Mouse (Mus musculus) embryonic facial prominence, embryonic 14.5 days (tissue): ENCODE measurements around the gene Gnl1. TPM values are rescaled to one million over a fixed set of nuclear protein-coding genes. Genes with fewer than 3 reads are reported as not detected.
"Not testable (repeated sequence)": the region's sequence is repeated elsewhere in the genome, so short reads cannot be mapped to it uniquely, and the experiment has no call there.

Experiments
- ATAC-seq: fragments of 200-750 bp; cut with Nextera tagmentation; 2 replicates; pipeline ENCODE4 v1.8.0; 2017; ENCODE audit warnings: low read depth, moderate number of reproducible peaks, moderate TSS enrichment
- DNase-seq: peaks from one replicate; pipeline ENCODE4 v3.0.0-alpha.2; 2015; ENCODE audit warnings: low spot score
- H3K27ac ChIP-seq: fragments of 300-500 bp; sonication (generic); replicated peaks from 2 replicates; pipeline ENCODE4 v1.5.1; 2014; ENCODE audit warnings: low read depth, mild to moderate bottlenecking, low read length, moderate library complexity
- H3K27me3 ChIP-seq: fragments of 300-500 bp; sonication (generic); replicated peaks from 2 replicates; pipeline ENCODE4 v1.6.1; 2014; ENCODE audit warnings: low read length; ENCODE audit not compliant: control insufficient read depth, insufficient read depth
- H3K36me3 ChIP-seq: fragments of 300-500 bp; sonication (generic); 2 replicates; pipeline ENCODE4 v1.6.1; 2014; ENCODE audit warnings: low read length, mixed read lengths; ENCODE audit not compliant: control insufficient read depth, insufficient read depth
- H3K4me1 ChIP-seq: fragments of 300-500 bp; sonication (generic); 2 replicates; pipeline ENCODE4 v1.6.1; 2014; ENCODE audit warnings: antibody characterized with exemption, low read length; ENCODE audit not compliant: control insufficient read depth, insufficient read depth
- H3K4me2 ChIP-seq: fragments of 300-500 bp; sonication (generic); 2 replicates; pipeline ENCODE4 v1.6.1; 2014; ENCODE audit warnings: low read depth, mild to moderate bottlenecking, low read length, moderate library complexity, mixed read lengths
- H3K4me3 ChIP-seq: fragments of 300-500 bp; sonication (generic); 2 replicates; pipeline ENCODE4 v1.5.1; 2014; ENCODE audit warnings: low read depth, mild to moderate bottlenecking, low read length
- H3K9ac ChIP-seq: fragments of 300-500 bp; sonication (generic); 2 replicates; pipeline ENCODE4 v1.6.1; 2014; ENCODE audit warnings: low read depth, mild to moderate bottlenecking, low read length, moderate library complexity, mixed read lengths
- H3K9me3 ChIP-seq: fragments of 300-500 bp; sonication (generic); 2 replicates; pipeline ENCODE4 v1.6.1; 2016; ENCODE audit warnings: low read length; ENCODE audit not compliant: control insufficient read depth
- WGBS: fragments of 180-500 bp; shearing (Covaris S2); extraction: QIAGEN DNeasy Blood & Tissue Kit; methylation state at CpG from one replicate; pipeline ENCODE4 v1.1.7; 2014; 5-methylcytosine and 5-hydroxymethylcytosine counted together
- polyA plus RNA-seq: library from polyadenylated mRNA; unstranded; fragments of >200 nt; fragmentation: Nextera tagmentation; extraction: Ambion mirVana; gene quantifications from 2 replicates; pipeline ENCODE4 v1.2.1, GENCODE M21; 2014

Gene Gnl1
- polyA plus RNA-seq, 1 experiment from 2014 or later, result 39.9 TPM

- Histone ChIP-seq H3K27me3 (no peaks in the 10 kb centered on the region), H3K27ac (no peak overlapping the region), H3K36me3 (no peaks in the 10 kb centered on the region), H3K4me3 (no peak overlapping the region), H3K9ac (no peak overlapping the region), H3K4me1 (peaks cover 4% of the 10 kb centered on the region; the same call in 1 of the 2 replicates), H3K4me2 (no peak overlapping the region), H3K9me3 (no peaks in the 10 kb centered on the region)
- WGBS, result 94% methylated on average over 6 of the region's 6 CpGs
- DNase-seq (no peak), ATAC-seq (no peak)
These were observed 19.1 kb downstream of the Gnl1 start for GRCm38 (mm10) chr17:35998545-35999305.

GRCm38 (mm10) chr17:35999356-35999755, 19.7 kb downstream of the Gnl1 start:
- Histone ChIP-seq H3K36me3 (no peaks in the 10 kb centered on the region), H3K4me3 (no peak overlapping the region), H3K9ac (no peak overlapping the region), H3K9me3 (no peaks in the 10 kb centered on the region), H3K4me2 (no peak overlapping the region), H3K4me1 (peaks cover 4% of the 10 kb centered on the region; the same call in 1 of the 2 replicates), H3K27me3 (no peaks in the 10 kb centered on the region), H3K27ac (no peak overlapping the region)
- DNase-seq (no peak), ATAC-seq (no peak)
- WGBS, result 88% methylated on average over 7 of the region's 7 CpGs

- no peak for ATAC-seq
- H3K27ac ChIP-seq, result no peak overlapping the region
- no peaks in the 10 kb centered on the region for H3K36me3 ChIP-seq
- no peak overlapping the region for H3K4me3 ChIP-seq
- no peaks in the 10 kb centered on the region for H3K9me3 ChIP-seq
- H3K9ac ChIP-seq, result no peak overlapping the region
- H3K4me1 ChIP-seq, result peaks cover 3% of the 10 kb centered on the region; the same call in 1 of the 2 replicates
- no peak for DNase-seq
- no peak overlapping the region for H3K4me2 ChIP-seq
- 85% methylated on average over 4 of the region's 4 CpGs for WGBS
- H3K27me3 ChIP-seq, result no peaks in the 10 kb centered on the region
These were observed 20.7 kb downstream of the Gnl1 start for GRCm38 (mm10) chr17:36000349-36000748.

GRCm38 (mm10) chr17:36001121-36001897, 21.7 kb downstream of the Gnl1 start:
- Histone ChIP-seq H3K9ac (no peak overlapping the region), H3K4me2 (no peak overlapping the region), H3K27ac (no peak overlapping the region), H3K27me3 (no peaks in the 10 kb centered on the region), H3K4me3 (no peak overlapping the region), H3K9me3 (no peaks in the 10 kb centered on the region), H3K36me3 (no peaks in the 10 kb centered on the region), H3K4me1 (no peaks in the 10 kb centered on the region)
- 96% methylated on average over 12 of the region's 12 CpGs for WGBS
- ATAC-seq, result no peak
- DNase-seq, result no peak

- no peak for ATAC-seq
- no peaks in the 10 kb centered on the region for H3K4me1 ChIP-seq
- DNase-seq, result no peak
- no peak overlapping the region for H3K9ac ChIP-seq
- no peaks in the 10 kb centered on the region for H3K27me3 ChIP-seq
- H3K36me3 ChIP-seq, result no peaks in the 10 kb centered on the region
- no peak overlapping the region for H3K27ac ChIP-seq
- H3K4me2 ChIP-seq, result no peak overlapping the region
- H3K4me3 ChIP-seq, result no peak overlapping the region
- H3K9me3 ChIP-seq, result 0 out of 2 replicates have a peak, but pooled peaks cover 5% of the 10 kb centered on the region
- 95% methylated on average over 6 of the region's 6 CpGs for WGBS
These were observed 22.3 kb downstream of the Gnl1 start for GRCm38 (mm10) chr17:36001966-36002365.

- Histone ChIP-seq H3K36me3 (no peaks in the 10 kb centered on the region), H3K27ac (no peak overlapping the region), H3K4me3 (no peak overlapping the region), H3K9ac (no peak overlapping the region), H3K27me3 (no peaks in the 10 kb centered on the region), H3K4me1 (no peaks in the 10 kb centered on the region), H3K9me3 (0 out of 2 replicates have a peak, but pooled peaks cover 5% of the 10 kb centered on the region), H3K4me2 (no peak overlapping the region)
- 93% methylated on average over 7 of the region's 7 CpGs for WGBS
- ATAC-seq, result no peak
- no peak for DNase-seq
These were observed 23.7 kb downstream of the Gnl1 start for GRCm38 (mm10) chr17:36003331-36003730.

GRCm38 (mm10) chr17:36004409-36004808, 24.8 kb downstream of the Gnl1 start:
- H3K4me3 ChIP-seq, DNase-seq, H3K27me3 ChIP-seq, H3K36me3 ChIP-seq, ATAC-seq, H3K9me3 ChIP-seq, H3K4me2 ChIP-seq, H3K4me1 ChIP-seq, H3K27ac ChIP-seq, H3K9ac ChIP-seq: not testable (repeated sequence)
- WGBS, result 93% methylated on average over 7 of the region's 7 CpGs

- Histone ChIP-seq H3K27ac (no peak overlapping the region), H3K27me3 (no peaks in the 10 kb centered on the region), H3K9me3 (no peaks in the 10 kb centered on the region), H3K4me3 (no peak overlapping the region), H3K9ac (no peak overlapping the region), H3K4me1 (no peaks in the 10 kb centered on the region), H3K36me3 (0 out of 2 replicates have a peak, but pooled peaks cover 5% of the 10 kb centered on the region), H3K4me2 (no peak overlapping the region)
- ATAC-seq, result no peak
- no peak for DNase-seq
- WGBS, result 91% methylated on average over 4 of the region's 5 CpGs
These were observed 35.3 kb downstream of the Gnl1 start for GRCm38 (mm10) chr17:36014977-36015376.
